Mouse (Mus musculus): ENCODE data around the gene Ryr2. TPM values are rescaled to one million over a fixed set of nuclear protein-coding genes. Genes with fewer than 3 reads are reported as not detected.

The Ryr2 gene
- polyA plus RNA-seq, 1 experiment from 2014 or later: 0.16 TPM

GRCm38 (mm10) chr13:11535874-11536273, 570.9 kb downstream of the Ryr2 start:
- 47% methylated on average over 3 of the region's 3 CpGs for WGBS (ENCODE audit: insufficient replicate concordance)

GRCm38 (mm10) chr13:11533265-11533664, 573.5 kb downstream of the Ryr2 start:
- 25% methylated on average over 2 of the region's 2 CpGs for WGBS (ENCODE audit: insufficient replicate concordance)
- H3K4me2 ChIP-seq (ENCODE audit: low read depth, low read length): no peak overlapping the region
- H3K36me3 ChIP-seq (replicated peaks; ENCODE audit: insufficient read depth, low read length): no peaks in the 10 kb centered on the region
- H3K9me3 ChIP-seq (ENCODE audit: low read length): no peaks in the 10 kb centered on the region
- no peak overlapping the region for H3K27ac ChIP-seq (ENCODE audit: low read depth)
- ATAC-seq (no peak), DNase-seq (no peak)
- H3K9ac ChIP-seq (replicated peaks): no peak overlapping the region
- H3K4me1 ChIP-seq (ENCODE audit: insufficient read depth): no peaks in the 10 kb centered on the region
- no peak for TF ChIP-seq EP300 (IDR thresholded peaks at IDR 0.05; ENCODE audit: low read depth)
- TF ChIP-seq CTCF (IDR thresholded peaks at IDR 0.05; ENCODE audit: low read depth): no peak
- H3K27me3 ChIP-seq (ENCODE audit: insufficient read depth, low read length): no peaks in the 10 kb centered on the region
- no peak overlapping the region for H3K4me3 ChIP-seq (ENCODE audit: low read depth, low read length)

More at GRCm38 (mm10) chr13:11535874-11536273, 570.9 kb downstream of the Ryr2 start:
- no peak overlapping the region for H3K27ac ChIP-seq (ENCODE audit: low read depth)
- ATAC-seq (no peak), DNase-seq (no peak)
- no peaks in the 10 kb centered on the region for H3K9me3 ChIP-seq (ENCODE audit: low read length)
- H3K4me2 ChIP-seq (ENCODE audit: low read depth, low read length): no peak overlapping the region
- H3K36me3 ChIP-seq (replicated peaks; ENCODE audit: insufficient read depth, low read length): no peaks in the 10 kb centered on the region
- H3K4me3 ChIP-seq (ENCODE audit: low read depth, low read length): no peak overlapping the region
- no peak overlapping the region for H3K9ac ChIP-seq (replicated peaks)
- H3K4me1 ChIP-seq (ENCODE audit: insufficient read depth): no peaks in the 10 kb centered on the region
- TF ChIP-seq CTCF (IDR thresholded peaks at IDR 0.05; ENCODE audit: low read depth) (no peak), EP300 (IDR thresholded peaks at IDR 0.05; ENCODE audit: low read depth) (no peak)
- no peaks in the 10 kb centered on the region for H3K27me3 ChIP-seq (ENCODE audit: insufficient read depth, low read length)

- Histone ChIP-seq H3K9ac (replicated peaks) (no peak overlapping the region), H3K27ac (ENCODE audit: low read depth) (no peak overlapping the region), H3K36me3 (replicated peaks; ENCODE audit: insufficient read depth, low read length) (no peaks in the 10 kb centered on the region), H3K27me3 (ENCODE audit: insufficient read depth, low read length) (no peaks in the 10 kb centered on the region), H3K4me2 (ENCODE audit: low read depth, low read length) (no peak overlapping the region), H3K4me1 (ENCODE audit: insufficient read depth) (no peaks in the 10 kb centered on the region), H3K4me3 (ENCODE audit: low read depth, low read length) (no peak overlapping the region), H3K9me3 (ENCODE audit: low read length) (no peaks in the 10 kb centered on the region)
- TF ChIP-seq EP300 (IDR thresholded peaks at IDR 0.05; ENCODE audit: low read depth): no peak
- TF ChIP-seq CTCF (IDR thresholded peaks at IDR 0.05; ENCODE audit: low read depth): no peak
- ATAC-seq (no peak), DNase-seq (no peak)
- WGBS (ENCODE audit: insufficient replicate concordance): 64% methylated on average over 7 of the region's 7 CpGs
Observed at GRCm38 (mm10) chr13:11532014-11532890, 574.5 kb downstream of the Ryr2 start.

- H3K9ac ChIP-seq (replicated peaks): no peak overlapping the region
- TF ChIP-seq EP300 (IDR thresholded peaks at IDR 0.05; ENCODE audit: low read depth) (no peak), CTCF (IDR thresholded peaks at IDR 0.05; ENCODE audit: low read depth) (no peak)
- no peaks in the 10 kb centered on the region for H3K4me1 ChIP-seq (ENCODE audit: insufficient read depth)
- WGBS (ENCODE audit: insufficient replicate concordance): 70% methylated on average over 4 of the region's 4 CpGs
- H3K36me3 ChIP-seq (replicated peaks; ENCODE audit: insufficient read depth, low read length): no peaks in the 10 kb centered on the region
- no peaks in the 10 kb centered on the region for H3K9me3 ChIP-seq (ENCODE audit: low read length)
- no peak overlapping the region for H3K4me3 ChIP-seq (ENCODE audit: low read depth, low read length)
- no peak overlapping the region for H3K4me2 ChIP-seq (ENCODE audit: low read depth, low read length)
- no peak overlapping the region for H3K27ac ChIP-seq (ENCODE audit: low read depth)
- no peak for ATAC-seq
- H3K27me3 ChIP-seq (ENCODE audit: insufficient read depth, low read length): no peaks in the 10 kb centered on the region
- no peak for DNase-seq
Observed at GRCm38 (mm10) chr13:11523612-11524011, 583.1 kb downstream of the Ryr2 start.

GRCm38 (mm10) chr13:11520765-11521164, 586.0 kb downstream of the Ryr2 start:
- H3K4me2 ChIP-seq (ENCODE audit: low read depth, low read length): no peak overlapping the region

GRCm38 (mm10) chr13:11511540-11512177, 595.1 kb downstream of the Ryr2 start:
- Histone ChIP-seq H3K27ac (ENCODE audit: low read depth) (no peak overlapping the region), H3K9me3 (ENCODE audit: low read length) (no peaks in the 10 kb centered on the region), H3K4me2 (ENCODE audit: low read depth, low read length) (no peak overlapping the region), H3K36me3 (replicated peaks; ENCODE audit: insufficient read depth, low read length) (no peaks in the 10 kb centered on the region), H3K4me1 (ENCODE audit: insufficient read depth) (no peaks in the 10 kb centered on the region), H3K27me3 (ENCODE audit: insufficient read depth, low read length) (no peaks in the 10 kb centered on the region), H3K9ac (replicated peaks) (no peak overlapping the region), H3K4me3 (ENCODE audit: low read depth, low read length) (no peak overlapping the region)
- WGBS (ENCODE audit: insufficient replicate concordance): 59% methylated on average over 2 of the region's 2 CpGs
- no peak for DNase-seq
- TF ChIP-seq CTCF (IDR thresholded peaks at IDR 0.05; ENCODE audit: low read depth) (no peak), EP300 (IDR thresholded peaks at IDR 0.05; ENCODE audit: low read depth) (no peak)
- ATAC-seq: no peak

More at GRCm38 (mm10) chr13:11520765-11521164, 586.0 kb downstream of the Ryr2 start:
- Histone ChIP-seq H3K9ac (replicated peaks) (no peak overlapping the region), H3K4me1 (ENCODE audit: insufficient read depth) (no peaks in the 10 kb centered on the region), H3K36me3 (replicated peaks; ENCODE audit: insufficient read depth, low read length) (no peaks in the 10 kb centered on the region), H3K4me3 (ENCODE audit: low read depth, low read length) (no peak overlapping the region), H3K27me3 (ENCODE audit: insufficient read depth, low read length) (no peaks in the 10 kb centered on the region), H3K9me3 (ENCODE audit: low read length) (no peaks in the 10 kb centered on the region), H3K27ac (ENCODE audit: low read depth) (no peak overlapping the region)
- no peak for DNase-seq
- 55% methylated on average over 2 of the region's 2 CpGs for WGBS (ENCODE audit: insufficient replicate concordance)
- TF ChIP-seq CTCF (IDR thresholded peaks at IDR 0.05; ENCODE audit: low read depth): no peak
- no peak for TF ChIP-seq EP300 (IDR thresholded peaks at IDR 0.05; ENCODE audit: low read depth)
- no peak for ATAC-seq

Other genes with a start within 250 kb of the Ryr2 start
- 3.2 and 4.1 TPM in 2 replicates for gene Mtr, start 151.2 kb upstream of the Ryr2 start, polyA plus RNA-seq (2015; fragmentation: Nextera tagmentation; extraction: Ambion mirVana)
- gene Actn2, start 233.8 kb upstream of the Ryr2 start, polyA plus RNA-seq (2015; fragmentation: Nextera tagmentation; extraction: Ambion mirVana): 1.1 and 12.2 TPM in 2 replicates